Mouse (Mus musculus) olfactory bulb, adult 2 months (tissue): Measurements from ENCODE around the gene Hpcal4.

Source experiments
- CTCF ChIP-seq: fragments of 200-500 bp; IDR thresholded peaks from 2 replicates; pipeline ENCODE4 v1.5.1; 2012; ENCODE audit warnings: low read depth, mild to moderate bottlenecking, low read length, moderate library complexity; ENCODE audit not compliant: insufficient read depth
- POLR2A ChIP-seq: fragments of 200-500 bp; IDR thresholded peaks from 2 replicates; pipeline ENCODE4 v1.6.1; 2012; ENCODE audit warnings: mild to moderate bottlenecking, low read depth, low read length, moderate library complexity; ENCODE audit not compliant: insufficient read depth

DNA sequence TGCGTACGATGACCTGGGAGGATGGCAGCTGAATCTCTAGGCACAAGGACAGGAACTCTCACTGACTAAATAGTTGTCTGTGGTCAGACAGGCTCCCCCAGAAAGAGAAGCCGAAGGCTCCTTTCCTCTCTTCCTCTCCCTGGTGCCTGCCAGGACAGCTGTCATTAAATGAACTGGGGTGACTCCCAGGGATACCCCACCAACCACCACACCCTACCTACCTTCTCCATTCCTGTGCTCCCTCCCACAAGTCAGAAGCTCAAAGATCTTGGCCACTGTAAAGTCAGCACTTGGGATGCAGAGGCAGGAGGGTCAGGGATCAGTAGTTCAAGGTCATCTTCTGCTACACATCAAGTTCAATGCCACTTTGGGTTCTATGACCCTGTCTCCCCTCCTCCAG lies 49.8 kb downstream of the Hpcal4 start:
- TF ChIP-seq CTCF: no peak
- TF ChIP-seq POLR2A: no peak
